Mouse (Mus musculus) liver, embryonic 14.5 days (tissue): Measurements from ENCODE around the gene Prrx1.

Experiments
- CTCF ChIP-seq: IDR thresholded peaks from 2 replicates; pipeline ENCODE4 v1.5.1; 2016; ENCODE audit warnings: antibody characterized with exemption, low read depth, control low read depth
- EP300 ChIP-seq: IDR thresholded peaks from 2 replicates; pipeline ENCODE4 v1.6.1; 2016; ENCODE audit warnings: antibody characterized with exemption, low read depth

- TF ChIP-seq CTCF (no peak), EP300 (no peak)
These were observed 11.2 kb downstream of the Prrx1 start for GRCm38 (mm10) chr1:163302292-163302691.
